Mouse (Mus musculus): ENCODE measurements around the gene Rpa1.

The Rpa1 gene

GRCm38 (mm10) chr11:75282496-75283120, 65.5 kb downstream of the Rpa1 start:
- DNase-seq: no peak

- DNase-seq: no peak
Measured at GRCm38 (mm10) chr11:75281380-75282256, 66.5 kb downstream of the Rpa1 start.

DNA sequence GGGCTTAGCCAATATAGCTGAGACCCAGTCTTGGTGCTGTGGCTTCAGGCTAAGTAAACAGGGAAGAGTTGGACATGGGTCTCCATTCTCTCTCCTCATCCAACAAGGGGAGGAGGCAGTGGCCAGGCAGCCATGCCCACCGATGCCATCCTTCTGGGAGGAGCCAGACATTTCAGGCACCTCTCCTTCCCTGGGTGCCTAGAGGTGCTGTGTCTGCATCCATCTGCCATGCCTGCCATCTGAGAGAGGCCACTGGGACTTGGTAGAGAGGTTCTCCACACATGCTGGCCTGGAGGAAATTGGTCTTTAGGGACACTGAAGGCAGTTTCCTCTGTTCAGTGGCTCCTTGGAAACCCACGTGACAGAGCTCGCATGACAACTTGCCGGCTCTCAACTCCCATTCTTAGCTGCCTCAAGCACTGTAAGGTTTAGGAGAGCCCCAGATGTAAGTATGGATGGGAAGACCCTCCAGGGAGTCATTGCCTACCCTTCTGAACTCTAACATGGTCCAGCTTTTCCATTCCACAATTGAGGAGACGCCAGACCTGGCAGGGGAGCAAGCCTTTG, 67.6 kb downstream of the Rpa1 start:
- DNase-seq: no peak

DNA sequence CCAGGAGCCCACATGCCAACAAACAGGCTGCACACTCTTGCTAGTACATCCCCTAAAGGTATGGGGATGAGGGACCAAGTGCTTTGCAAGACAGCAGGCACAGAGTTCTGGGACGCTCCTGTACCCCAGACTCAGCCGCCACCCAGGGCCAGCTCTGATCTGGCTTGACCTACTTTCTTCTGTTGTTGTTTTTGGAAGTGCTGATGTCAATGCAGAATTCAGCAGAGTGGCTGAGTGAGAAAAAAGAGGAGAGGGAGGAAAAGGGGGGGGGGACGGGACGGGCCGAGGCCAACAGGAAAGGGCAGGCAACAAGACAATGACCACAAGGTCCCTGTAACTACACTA, 68.1 kb downstream of the Rpa1 start:
- no peak for DNase-seq

DNA sequence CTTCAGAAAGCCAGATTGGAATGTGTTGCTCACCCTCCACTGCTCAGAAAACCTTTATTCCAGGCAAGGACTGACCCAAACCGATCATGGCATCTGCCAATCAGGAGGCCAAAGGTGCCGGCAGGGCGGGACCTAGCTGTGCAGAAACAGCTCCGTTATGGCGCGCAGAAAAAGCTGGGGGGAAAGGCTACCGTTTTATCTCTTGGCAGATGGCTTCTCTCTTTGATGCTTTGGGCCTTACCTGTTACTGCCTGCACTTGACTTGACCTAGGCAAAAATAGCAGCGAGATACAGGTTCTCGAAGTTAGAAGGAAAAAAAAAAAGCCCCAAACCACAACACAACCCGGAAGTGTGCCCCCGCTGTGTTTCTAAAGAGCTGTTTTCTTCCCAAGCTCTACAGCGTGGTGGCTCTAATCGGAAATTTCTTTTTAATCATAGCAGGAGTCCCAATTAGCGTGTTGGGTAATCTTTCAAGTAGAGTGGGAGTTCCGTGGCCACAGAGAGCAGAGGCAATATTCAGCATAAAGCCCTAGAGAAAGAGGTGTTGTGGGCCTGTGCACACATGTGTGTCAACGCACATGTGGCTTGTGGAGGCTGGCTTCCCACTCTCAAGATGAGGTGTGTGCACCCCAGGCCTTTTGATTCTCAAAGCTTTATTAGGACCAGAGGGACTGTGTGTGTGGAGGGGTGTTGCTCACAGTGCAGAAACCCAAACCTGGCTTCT, 68.6 kb downstream of the Rpa1 start:
- DNase-seq: no peak

GRCm38 (mm10) chr11:75279013-75279341, 69.1 kb downstream of the Rpa1 start:
- no peak for DNase-seq

DNA sequence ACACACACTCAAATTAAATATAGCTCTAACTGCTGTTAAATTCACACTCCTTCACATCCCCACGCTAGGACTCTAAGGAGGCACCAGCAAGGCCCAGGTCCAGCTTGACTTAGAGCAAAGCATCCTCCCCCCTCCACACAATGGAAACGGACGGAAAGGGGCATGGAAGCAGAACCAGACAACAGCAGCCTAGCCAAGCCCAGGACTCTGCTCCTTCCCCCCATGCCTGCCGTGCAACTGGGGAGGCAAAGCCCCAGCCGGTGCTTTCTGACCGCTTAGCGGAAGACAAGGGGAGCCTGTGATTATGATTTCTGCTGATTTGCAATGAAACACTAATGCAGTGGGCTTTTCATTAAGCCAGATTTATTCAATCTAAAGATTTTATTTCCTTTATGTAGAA, 70.0 kb downstream of the Rpa1 start:
- no peak for DNase-seq

DNA sequence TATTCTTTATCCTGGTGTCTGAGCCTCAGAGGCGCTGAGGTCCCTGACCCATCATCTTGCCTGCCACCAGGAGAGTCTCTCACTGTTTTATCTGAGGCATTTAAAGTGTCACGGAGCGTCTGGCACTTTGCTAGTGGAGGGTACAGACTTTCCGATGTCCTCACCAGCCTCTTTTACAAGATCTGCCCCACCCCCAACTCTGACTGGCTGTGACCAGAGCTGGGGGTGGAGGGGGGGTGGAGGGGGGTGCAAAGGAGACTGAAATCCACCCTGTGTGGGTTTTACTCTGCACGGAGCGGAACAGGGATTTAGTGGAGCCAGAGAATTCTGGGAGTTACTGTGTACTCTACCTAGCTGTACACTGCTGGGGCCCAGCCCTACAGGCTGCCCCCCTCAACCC, 73.1 kb downstream of the Rpa1 start:
- DNase-seq: no peak

DNA sequence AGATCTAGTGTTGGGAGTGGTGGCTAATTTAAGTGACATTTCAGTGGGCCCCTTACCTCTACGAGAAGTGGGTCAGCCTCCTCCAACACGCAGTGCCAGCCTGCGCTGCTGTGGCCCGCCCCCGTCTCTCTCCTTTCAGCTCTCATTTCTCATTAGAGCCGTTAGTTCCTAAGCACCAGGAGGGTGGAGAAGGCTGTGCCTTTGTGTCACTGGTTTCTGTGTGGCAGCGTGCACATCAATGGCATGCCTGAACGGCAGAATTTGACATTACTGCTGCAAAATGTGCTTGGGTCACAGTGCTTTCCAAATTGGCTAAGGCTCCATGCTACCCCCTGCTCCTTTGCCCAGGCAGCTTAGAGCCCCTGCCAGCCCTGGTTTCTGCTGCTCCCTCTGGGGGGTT, 74.7 kb downstream of the Rpa1 start:
- no peak for DNase-seq

DNA sequence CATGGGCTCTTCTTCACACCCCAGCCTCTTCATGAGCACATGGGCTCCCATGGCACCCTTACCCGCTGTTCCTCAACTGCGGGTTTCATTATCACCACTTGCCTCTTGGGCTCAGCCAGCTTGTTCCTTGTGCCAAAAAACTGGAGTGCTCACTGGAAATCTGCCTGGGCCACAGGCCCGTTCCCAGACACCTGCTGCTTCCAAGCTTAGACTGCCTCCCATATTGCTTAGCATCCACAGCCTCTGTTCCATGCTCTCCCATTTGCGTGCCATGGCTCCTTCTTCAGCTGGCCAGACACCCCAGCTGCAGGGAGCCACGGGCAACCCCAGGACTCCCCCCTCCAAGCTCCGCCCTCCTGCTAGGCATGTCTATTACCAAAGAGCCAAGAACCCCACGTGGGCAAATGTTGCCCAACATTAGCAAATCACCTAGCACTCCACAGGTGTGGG, 77.1 kb downstream of the Rpa1 start:
- DNase-seq: peak; percentile 51

- DNase-seq: no peak
Measured at GRCm38 (mm10) chr11:75270276-75270984, 77.7 kb downstream of the Rpa1 start.

GRCm38 (mm10) chr11:75269213-75269612, 78.9 kb downstream of the Rpa1 start:
- no peak for DNase-seq

DNA sequence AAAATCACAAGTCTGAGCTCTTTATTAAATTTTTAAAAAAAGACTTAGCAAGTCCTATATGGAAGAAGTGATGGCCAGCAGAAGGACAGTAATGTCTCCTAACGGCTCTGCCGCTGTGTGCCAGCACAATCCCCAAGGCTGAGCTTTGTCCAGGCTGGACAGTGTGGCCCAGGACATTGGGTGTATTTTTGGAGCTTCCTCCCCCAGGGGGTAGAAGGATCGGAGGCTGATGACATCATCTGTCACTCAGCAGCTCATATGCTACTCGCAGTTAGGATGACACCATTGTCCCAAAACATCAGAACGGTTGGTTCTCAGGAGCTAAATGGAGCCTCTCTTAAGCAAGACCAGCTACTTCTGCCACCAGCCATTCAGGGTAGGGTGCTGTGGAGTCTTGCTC, 79.6 kb downstream of the Rpa1 start:
- DNase-seq: no peak

DNA sequence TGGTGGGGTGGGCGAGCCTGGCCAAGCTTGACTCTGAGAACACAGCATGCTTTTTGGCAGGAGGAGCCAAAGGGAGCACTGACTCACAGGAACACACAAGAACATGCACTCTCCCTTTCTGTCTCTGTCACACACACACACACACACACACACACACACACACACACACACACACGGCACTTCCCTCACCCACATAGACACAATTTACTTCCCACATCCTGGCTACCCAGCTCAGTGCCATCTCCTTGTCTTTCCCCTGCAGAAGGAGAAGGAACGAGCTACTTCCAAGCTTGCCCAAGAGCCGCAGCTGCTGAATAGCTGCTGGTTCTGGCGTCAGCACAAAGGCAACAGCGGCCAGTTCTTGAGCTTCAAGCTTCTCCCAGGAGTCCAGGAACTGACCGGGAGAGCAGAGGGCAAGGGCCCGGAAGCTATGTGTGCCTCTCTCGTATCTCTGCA, 80.3 kb downstream of the Rpa1 start:
- DNase-seq: no peak

DNA sequence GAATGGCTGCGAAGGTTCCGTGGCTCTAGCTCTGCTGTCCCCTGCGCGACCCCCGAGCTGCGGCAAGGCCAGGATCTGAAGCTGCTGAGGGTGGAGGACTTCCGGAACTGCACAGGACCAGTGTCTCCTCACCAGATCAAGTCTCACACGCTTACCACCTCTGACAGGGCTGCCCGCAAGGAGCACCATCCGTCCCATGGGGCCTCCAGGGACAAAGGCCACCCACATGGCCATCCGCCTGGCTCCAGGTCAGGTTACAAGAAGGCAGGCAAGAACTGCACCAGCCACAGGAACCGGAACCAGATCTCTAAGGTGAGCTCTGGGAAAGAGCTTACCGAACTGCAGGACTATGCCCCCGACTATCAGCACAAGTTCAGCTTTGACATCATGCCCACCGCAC, 82.6 kb downstream of the Rpa1 start:
- DNase-seq: no peak

- DNase-seq: no peak
Measured at GRCm38 (mm10) chr11:75264550-75264949, 83.6 kb downstream of the Rpa1 start.

GRCm38 (mm10) chr11:75263964-75264312, 84.2 kb downstream of the Rpa1 start:
- DNase-seq: no peak

- no peak for DNase-seq
Measured at GRCm38 (mm10) chr11:75263274-75263963, 84.7 kb downstream of the Rpa1 start.

- no peak for DNase-seq
Measured at GRCm38 (mm10) chr11:75262791-75263190, 85.3 kb downstream of the Rpa1 start.

- no peak for DNase-seq
Measured at GRCm38 (mm10) chr11:75262181-75262580, 85.9 kb downstream of the Rpa1 start.

DNA sequence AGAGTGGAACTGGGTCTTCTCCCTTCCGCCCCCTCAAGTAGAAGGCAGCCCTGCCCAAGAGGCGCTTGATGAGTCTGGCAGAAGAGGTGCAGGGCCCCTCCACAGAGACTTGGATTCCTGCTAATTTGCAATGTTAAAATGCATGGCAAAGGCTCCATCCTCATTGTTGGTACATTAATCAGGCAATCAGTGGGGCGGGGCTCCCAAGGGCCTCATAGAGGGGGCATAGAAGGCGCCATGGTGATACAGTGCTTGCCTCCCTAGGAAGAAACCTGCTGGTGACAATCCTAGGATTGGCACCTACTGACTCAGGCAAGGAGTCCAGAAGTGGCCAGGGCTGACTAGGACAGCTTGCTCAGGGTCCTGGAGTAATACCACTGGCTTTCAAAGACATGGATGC, 86.4 kb downstream of the Rpa1 start:
- DNase-seq: no peak

GRCm38 (mm10) chr11:75261016-75261415, 87.1 kb downstream of the Rpa1 start:
- no peak for DNase-seq
